Mouse (Mus musculus) cerebellum, postnatal 4 days (tissue): Measurements from ENCODE around the gene Syt17.
A peak's percentile ranks its signal among the peaks of the same experiment; 100 is the strongest.

Experiments
- DNase-seq, 2 experiments: peaks; one replicate each; pipeline ENCODE4 v3.0.0; 2022; ENCODE audit warnings: low spot score in 2 of 2, mixed read lengths in 1 of 2

Syt17 gene

DNA sequence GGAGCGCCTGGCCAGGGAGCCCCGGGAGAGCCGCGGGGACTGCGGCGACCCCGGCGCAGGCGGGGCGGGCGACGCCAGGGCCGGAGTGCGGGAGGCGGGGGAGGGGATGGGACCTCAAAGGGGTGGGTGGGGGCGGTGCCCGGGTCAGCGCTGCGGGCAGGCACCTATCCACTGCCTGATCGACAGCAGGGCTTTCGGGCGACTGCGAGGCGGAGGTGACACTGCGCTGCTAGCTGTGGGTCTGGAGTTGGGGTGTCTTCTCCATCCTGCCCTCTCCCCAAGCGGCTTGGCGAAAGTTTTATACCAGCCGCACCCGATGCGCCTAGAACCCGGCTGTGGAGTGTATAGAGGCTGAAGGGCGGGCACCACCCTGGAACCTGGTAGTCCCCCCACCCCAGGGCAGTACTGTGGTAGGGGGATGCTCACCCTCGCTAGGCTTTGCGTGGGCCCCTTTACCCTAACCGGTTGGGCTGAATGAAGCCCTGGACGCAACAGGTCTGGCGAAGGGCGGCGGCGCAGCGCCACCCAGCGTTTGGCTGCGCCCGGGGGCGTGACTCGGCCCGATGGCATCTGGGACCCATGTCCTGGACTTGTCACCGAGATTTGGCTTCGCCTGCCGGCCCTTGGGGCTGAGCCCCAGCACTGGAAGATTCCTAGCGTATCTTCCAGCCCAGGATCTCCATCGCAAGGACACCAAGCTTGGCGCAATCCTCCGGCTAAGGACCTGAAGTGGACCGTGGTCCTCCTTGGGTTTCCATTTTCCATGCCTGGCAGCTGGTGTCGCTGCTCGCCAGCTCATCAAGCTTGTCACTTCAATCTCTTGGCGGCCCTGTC is at the start of gene Syt17:
Gene Syt17, minus strand, starts transcription at position 89 of the 834 bp plus-strand sequence.
- DNase-seq: peak; percentile 70 to 77

DNA sequence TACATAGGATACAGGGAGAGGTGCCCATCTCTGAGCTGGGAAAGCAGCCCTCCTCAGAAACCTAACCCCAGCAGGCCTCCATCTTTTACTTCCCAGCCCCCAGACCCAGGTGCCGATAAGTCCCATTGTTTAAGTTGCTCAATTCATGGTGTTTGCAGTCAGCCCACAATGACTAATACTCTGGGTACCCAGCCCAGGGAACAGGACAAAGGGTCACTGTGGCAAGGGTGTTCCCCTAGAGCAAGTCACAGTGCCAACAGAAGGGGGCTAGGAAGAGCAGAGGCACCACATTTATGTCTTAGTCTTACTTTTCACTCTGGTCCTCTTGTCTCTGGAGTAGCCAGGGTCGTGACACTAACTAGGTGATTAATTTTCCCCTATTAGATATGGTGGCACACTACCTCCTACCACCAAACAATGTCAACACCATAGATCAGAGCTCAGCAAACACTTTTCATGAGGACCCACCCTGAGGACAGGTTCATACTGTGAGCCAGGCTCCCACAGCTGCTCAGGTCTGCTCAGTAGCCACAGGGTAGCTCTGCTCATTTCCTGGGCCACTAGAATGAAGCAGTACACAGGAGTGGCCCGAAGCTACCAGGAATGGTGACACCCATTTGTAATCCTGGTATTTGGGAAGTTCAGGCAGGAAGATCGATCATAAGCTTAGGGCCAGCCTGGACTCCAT is 47.0 kb upstream of the Syt17 start:
- no peak for DNase-seq

DNA sequence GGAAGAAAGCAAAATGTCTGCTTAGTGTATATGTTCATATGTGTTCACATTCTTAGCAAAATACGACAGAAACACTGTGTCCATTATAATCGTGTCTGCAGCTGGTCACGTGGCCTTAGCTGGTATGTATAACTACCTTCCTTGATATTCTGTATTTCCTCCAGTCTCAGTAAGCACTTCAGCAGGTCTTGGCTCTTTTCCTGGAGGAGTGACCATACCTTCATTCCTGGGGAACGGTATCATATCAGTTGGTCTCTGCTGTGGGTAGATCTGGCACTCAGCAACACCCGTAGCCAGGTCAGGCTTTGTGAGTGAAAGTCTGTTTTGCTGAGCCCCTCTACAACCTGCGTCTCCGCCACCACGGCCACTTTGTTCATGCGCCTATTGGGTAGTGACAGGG is 45.9 kb upstream of the Syt17 start:
- no peak for DNase-seq

- peak in 1 of 2 experiments; percentile 21 for DNase-seq
These were observed 43.6 kb upstream of the Syt17 start, which contains the start of gene Itpripl2 for GRCm38 (mm10) chr7:118491431-118492147. Itpripl2 (minus strand) TSS chr7:118491975.

- peak in 1 of 2 experiments; percentile 8 for DNase-seq
These were observed 42.8 kb upstream of the Syt17 start for GRCm38 (mm10) chr7:118490666-118491430.

GRCm38 (mm10) chr7:118489706-118490665 is 42.0 kb upstream of the Syt17 start:
- no peak for DNase-seq

DNA sequence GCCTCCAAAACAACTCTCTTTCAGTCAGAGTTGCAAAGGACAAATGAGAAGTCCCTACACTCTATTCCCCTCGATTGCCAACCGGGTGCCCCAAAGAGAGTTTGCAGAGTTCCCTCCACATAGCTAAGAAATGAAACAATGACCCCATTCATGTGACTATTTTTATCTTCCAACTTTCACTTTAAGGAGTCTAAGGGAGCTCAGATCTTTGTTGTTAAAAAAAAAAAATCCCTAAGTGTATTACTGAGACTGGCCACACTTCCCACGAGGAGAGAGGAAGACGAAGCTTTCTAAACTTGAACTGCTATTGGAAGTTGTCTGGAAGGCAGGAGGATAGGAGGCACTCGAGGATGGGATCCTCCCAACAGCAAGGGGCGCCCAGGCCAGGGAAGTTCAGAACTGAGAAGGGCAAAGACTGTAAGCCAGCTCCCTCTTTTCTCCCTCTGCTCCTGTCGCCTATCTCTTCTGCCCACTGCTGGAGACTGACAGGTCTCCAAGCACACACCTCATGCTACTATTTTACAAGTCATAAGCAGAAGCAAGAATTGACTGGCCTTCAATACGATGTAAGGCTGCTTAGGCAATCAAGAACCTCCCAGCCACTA is 40.1 kb upstream of the Syt17 start:
- no peak for DNase-seq

DNA sequence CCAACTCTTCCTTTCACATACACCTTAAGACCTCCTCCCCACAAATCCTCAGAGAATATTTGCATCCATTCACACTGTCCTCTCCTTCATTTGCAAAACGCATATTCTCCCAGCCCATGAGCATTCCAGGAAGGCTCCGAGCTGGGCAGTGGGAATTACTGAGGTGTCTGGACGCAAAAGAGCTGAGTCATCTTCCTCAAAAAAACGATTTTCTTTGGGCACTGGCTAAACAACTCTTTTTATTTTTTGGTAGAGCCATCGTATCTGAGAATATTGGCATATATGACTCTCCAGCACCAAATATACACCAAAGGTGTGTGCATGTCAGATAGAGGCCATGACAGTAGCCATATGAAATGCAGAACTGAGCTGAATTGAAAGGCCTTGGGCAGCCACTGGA is 38.9 kb upstream of the Syt17 start:
- DNase-seq: no peak

GRCm38 (mm10) chr7:118483996-118484395 is 36.0 kb upstream of the Syt17 start:
- no peak for DNase-seq

DNA sequence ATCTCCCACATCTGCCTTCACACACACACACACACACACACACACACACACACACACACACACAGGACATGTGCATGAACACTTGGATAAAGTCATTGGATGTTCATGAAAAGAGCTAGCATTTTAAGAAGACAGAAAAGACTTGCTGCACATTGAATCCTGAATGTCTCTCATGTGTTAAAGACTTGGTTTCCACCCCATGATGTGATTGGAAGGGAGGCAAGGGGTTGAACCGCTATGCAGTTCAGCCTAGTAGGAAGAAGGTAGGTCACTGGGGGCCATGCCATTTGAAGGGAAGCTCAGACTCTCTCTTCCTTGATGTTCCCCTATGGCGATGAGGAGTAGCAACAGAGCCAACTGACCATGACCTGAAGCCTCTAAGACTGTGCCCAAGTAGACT is 34.0 kb upstream of the Syt17 start:
- no peak for DNase-seq

DNA sequence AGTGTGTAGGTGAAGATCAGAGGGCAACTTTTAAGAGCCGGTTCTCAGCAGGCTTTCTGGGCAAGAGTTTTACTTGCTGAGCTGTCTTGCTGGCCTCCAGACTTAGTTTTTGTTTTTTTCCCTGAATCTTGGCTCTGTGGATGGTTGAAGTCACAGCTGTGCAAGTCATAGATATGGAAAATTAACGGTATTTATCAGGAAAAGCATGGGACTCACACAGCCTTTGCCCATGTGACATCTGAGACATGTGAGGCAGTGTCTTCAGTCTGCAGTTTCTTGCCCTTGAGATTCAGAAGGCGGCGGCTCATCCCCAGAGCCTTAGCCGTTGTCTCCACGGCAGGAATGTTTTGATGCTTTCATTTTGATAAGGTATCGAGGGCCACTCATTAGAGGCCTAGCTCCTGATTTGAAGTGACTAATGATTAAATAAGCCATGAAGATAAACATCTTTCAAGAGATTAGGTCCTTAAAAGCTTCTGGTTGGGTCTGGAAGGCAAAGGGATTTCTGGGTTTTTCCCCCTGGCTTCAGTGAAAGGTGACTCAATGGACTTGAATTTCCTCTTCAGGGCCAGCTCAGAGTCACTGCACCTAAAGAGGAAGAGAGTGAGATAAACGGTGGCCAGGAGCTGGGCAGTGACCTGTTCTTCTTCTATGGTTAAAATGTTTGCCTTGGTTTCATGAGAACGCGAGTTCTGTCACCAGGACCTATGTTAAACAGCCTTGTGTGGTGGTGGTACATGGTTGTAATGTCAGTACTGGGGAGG is 33.2 kb upstream of the Syt17 start:
- no peak for DNase-seq

- DNase-seq: no peak
These were observed 32.2 kb upstream of the Syt17 start for GRCm38 (mm10) chr7:118480160-118480709.

GRCm38 (mm10) chr7:118478835-118479312 is 30.9 kb upstream of the Syt17 start:
- no peak for DNase-seq

DNA sequence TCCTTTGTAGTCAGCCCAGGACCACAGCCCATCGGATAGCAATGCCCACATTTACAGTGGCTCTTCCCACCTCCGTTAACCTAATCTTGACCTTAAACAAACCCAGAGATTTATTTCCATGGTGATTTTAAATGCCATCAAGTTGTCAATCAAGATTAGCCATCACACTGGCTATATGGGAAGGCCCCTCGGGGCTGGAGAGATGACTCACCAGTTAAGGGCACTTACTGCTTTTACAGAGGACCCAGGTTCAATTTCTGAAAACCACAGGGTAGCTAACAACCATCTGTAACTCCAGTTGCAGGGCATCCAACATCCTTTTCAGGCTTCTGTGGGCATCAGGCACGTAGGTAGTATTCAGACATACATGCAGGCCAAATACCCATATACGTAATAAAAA is 28.4 kb upstream of the Syt17 start:
- DNase-seq: no peak

DNA sequence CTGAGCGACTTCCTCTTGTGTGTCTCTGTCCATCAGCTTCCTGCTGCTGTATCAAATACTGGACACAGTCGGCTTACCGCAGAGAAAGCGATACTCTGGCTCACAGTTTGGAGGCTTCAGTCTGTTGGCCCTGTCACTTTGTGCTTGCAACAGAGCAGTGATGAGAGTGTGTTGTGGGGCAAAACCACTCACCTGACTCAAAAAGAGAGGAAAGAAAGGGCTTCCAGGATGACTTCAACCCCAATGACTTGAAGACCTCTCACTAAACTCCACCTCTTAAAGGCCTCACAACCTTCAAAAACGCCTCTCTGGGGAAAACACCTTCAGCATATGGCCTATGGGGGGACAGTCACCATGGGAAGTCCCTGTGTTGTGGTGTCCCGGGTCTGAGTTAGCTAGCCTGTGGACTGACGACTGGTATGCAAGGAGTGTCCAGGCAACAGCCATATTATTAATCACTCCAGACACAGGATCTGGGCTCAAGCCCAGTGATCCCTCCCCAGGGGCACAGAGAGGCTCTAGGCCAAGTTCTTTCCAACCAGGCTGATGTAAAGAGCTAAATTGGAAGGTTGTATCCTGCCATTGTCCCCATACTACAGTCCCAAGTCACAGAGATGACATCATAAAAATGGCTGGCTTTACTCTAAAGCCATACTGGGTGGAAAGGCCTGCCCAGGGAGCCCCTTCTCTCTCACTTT is 27.1 kb upstream of the Syt17 start:
- DNase-seq: no peak

GRCm38 (mm10) chr7:118472886-118473285 is 24.9 kb upstream of the Syt17 start:
- DNase-seq: no peak

DNA sequence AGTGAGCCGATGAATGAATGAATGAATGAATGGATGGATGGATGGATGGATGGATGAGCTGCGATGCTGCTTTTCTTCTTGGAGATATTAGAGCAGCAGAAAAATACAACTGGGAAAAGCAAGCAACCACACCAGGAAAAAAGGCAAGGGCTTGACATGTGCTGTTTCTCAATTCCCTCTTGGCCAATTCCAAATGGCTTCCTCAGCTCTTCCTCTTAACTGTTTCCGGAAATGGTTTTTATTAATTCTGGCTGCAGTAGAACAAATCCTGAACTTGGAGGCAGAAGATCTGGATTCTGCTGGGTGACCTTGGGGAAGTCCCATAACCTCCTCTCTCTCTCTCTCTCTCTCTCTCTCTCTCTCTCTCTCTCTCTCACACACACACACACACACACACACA is 20.0 kb upstream of the Syt17 start:
- no peak for DNase-seq

- DNase-seq: no peak
These were observed 16.4 kb upstream of the Syt17 start for GRCm38 (mm10) chr7:118464432-118464831.
